Mouse (Mus musculus): ENCODE data around the gene Psmb4. TPM values are rescaled to one million over a fixed set of nuclear protein-coding genes. Genes with fewer than 3 reads are reported as not detected.
"Not testable (repeated sequence)": the region's sequence is repeated elsewhere in the genome, so short reads cannot be mapped to it uniquely, and the experiment has no call there.

Gene Psmb4
- polyA plus RNA-seq (2015; fragmentation: Nextera tagmentation; extraction: Ambion mirVana): 308 and 311 TPM in 2 replicates

GRCm38 (mm10) chr3:94886316-94887224 lies at the start of gene Psmb4:
Psmb4 (minus strand) TSS chr3:94886961.
- Histone ChIP-seq H3K36me3 (ENCODE audit: control insufficient read depth, insufficient read depth) (peaks cover 32% of the 10 kb centered on the region), H3K27me3 (replicated peaks; ENCODE audit: control insufficient read depth, insufficient read depth, low read length) (no peaks in the 10 kb centered on the region), H3K27ac (ENCODE audit: low read depth, low read length) (peak within 1 kb of the TSS; percentile 75), H3K4me2 (replicated peaks; ENCODE audit: low read depth) (peak within 1 kb of the TSS; percentile 83), H3K4me1 (replicated peaks; ENCODE audit: control insufficient read depth, insufficient read depth, low read length) (peaks cover 5% of the 10 kb centered on the region; the same call in 1 of the 2 replicates), H3K9me3 (ENCODE audit: control insufficient read depth) (no peaks in the 10 kb centered on the region), H3K4me3 (ENCODE audit: low read depth, low read length) (peak within 1 kb of the TSS; percentile 99), H3K9ac (ENCODE audit: low read depth, low read length) (peak within 1 kb of the TSS; percentile 93)
- ATAC-seq: peak; percentile 82
- WGBS: under 1% methylated on average over 61 of the region's 61 CpGs
- no peak for TF ChIP-seq CTCF (IDR thresholded peaks at IDR 0.05; ENCODE audit: low read depth)

GRCm38 (mm10) chr3:94936147-94936546 lies 49.4 kb upstream of the Psmb4 start:
- H3K4me2 ChIP-seq (replicated peaks; ENCODE audit: low read depth); ATAC-seq; H3K27ac ChIP-seq (ENCODE audit: low read depth, low read length); H3K27me3 ChIP-seq (replicated peaks; ENCODE audit: control insufficient read depth, insufficient read depth, low read length); H3K9me3 ChIP-seq (ENCODE audit: control insufficient read depth); H3K4me3 ChIP-seq (ENCODE audit: low read depth, low read length); H3K9ac ChIP-seq (ENCODE audit: low read depth, low read length); H3K4me1 ChIP-seq (replicated peaks; ENCODE audit: control insufficient read depth, insufficient read depth, low read length): not testable (repeated sequence)
- peaks cover 11% of the 10 kb centered on the region for H3K36me3 ChIP-seq (ENCODE audit: control insufficient read depth, insufficient read depth)
- WGBS: 81% methylated on average over 5 of the region's 5 CpGs

- not testable (repeated sequence) for H3K27me3 ChIP-seq (replicated peaks; ENCODE audit: control insufficient read depth, insufficient read depth, low read length); ATAC-seq; H3K4me2 ChIP-seq (replicated peaks; ENCODE audit: low read depth); H3K4me3 ChIP-seq (ENCODE audit: low read depth, low read length); H3K27ac ChIP-seq (ENCODE audit: low read depth, low read length); H3K4me1 ChIP-seq (replicated peaks; ENCODE audit: control insufficient read depth, insufficient read depth, low read length); H3K9ac ChIP-seq (ENCODE audit: low read depth, low read length); H3K9me3 ChIP-seq (ENCODE audit: control insufficient read depth)
- 75% methylated on average over 3 of the region's 3 CpGs for WGBS
- peaks cover 11% of the 10 kb centered on the region for H3K36me3 ChIP-seq (ENCODE audit: control insufficient read depth, insufficient read depth)
Measured at GRCm38 (mm10) chr3:94935332-94935731, 48.6 kb upstream of the Psmb4 start.

GRCm38 (mm10) chr3:94934564-94934963 lies 47.8 kb upstream of the Psmb4 start:
- peak overlapping the region; percentile 21; the same call in 1 of the 2 replicates for H3K4me2 ChIP-seq (replicated peaks; ENCODE audit: low read depth)
- WGBS: 88% methylated on average over 3 of the region's 3 CpGs
- H3K27me3 ChIP-seq (replicated peaks; ENCODE audit: control insufficient read depth, insufficient read depth, low read length); H3K9me3 ChIP-seq (ENCODE audit: control insufficient read depth); H3K4me1 ChIP-seq (replicated peaks; ENCODE audit: control insufficient read depth, insufficient read depth, low read length); ATAC-seq; H3K27ac ChIP-seq (ENCODE audit: low read depth, low read length); H3K4me3 ChIP-seq (ENCODE audit: low read depth, low read length); H3K9ac ChIP-seq (ENCODE audit: low read depth, low read length): not testable (repeated sequence)
- peaks cover 11% of the 10 kb centered on the region; the same call in 1 of the 2 replicates for H3K36me3 ChIP-seq (ENCODE audit: control insufficient read depth, insufficient read depth)

GRCm38 (mm10) chr3:94933604-94934003 lies 46.8 kb upstream of the Psmb4 start:
- ATAC-seq; H3K9me3 ChIP-seq (ENCODE audit: control insufficient read depth); H3K27ac ChIP-seq (ENCODE audit: low read depth, low read length); H3K9ac ChIP-seq (ENCODE audit: low read depth, low read length); H3K4me1 ChIP-seq (replicated peaks; ENCODE audit: control insufficient read depth, insufficient read depth, low read length); H3K36me3 ChIP-seq (ENCODE audit: control insufficient read depth, insufficient read depth); H3K27me3 ChIP-seq (replicated peaks; ENCODE audit: control insufficient read depth, insufficient read depth, low read length): not testable (repeated sequence)
- peak overlapping the region; percentile 58 for H3K4me2 ChIP-seq (replicated peaks; ENCODE audit: low read depth)
- H3K4me3 ChIP-seq (ENCODE audit: low read depth, low read length): peak overlapping the region; percentile 38
- WGBS: no CpG with 5 or more reads among the region's 2 CpGs

- H3K4me2 ChIP-seq (replicated peaks; ENCODE audit: low read depth): peak within 1 kb of the TSS; percentile 58
- ATAC-seq: peak; percentile 88
- H3K36me3 ChIP-seq (ENCODE audit: control insufficient read depth, insufficient read depth): peaks cover 3% of the 10 kb centered on the region; the same call in 1 of the 2 replicates
- TF ChIP-seq CTCF (IDR thresholded peaks at IDR 0.05; ENCODE audit: low read depth): peak; percentile 19; the same call in 1 of the 2 replicates
- no peaks in the 10 kb centered on the region for H3K9me3 ChIP-seq (ENCODE audit: control insufficient read depth)
- H3K9ac ChIP-seq (ENCODE audit: low read depth, low read length): peak within 1 kb of the TSS; percentile 44; the same call in 1 of the 2 replicates
- H3K27ac ChIP-seq (ENCODE audit: low read depth, low read length): peak within 1 kb of the TSS; percentile 78
- 0 out of 2 replicates have a peak, but pooled peaks cover 3% of the 10 kb centered on the region for H3K4me1 ChIP-seq (replicated peaks; ENCODE audit: control insufficient read depth, insufficient read depth, low read length)
- 2% methylated on average over 16 of the region's 16 CpGs for WGBS
- peak within 1 kb of the TSS; percentile 38 for H3K4me3 ChIP-seq (ENCODE audit: low read depth, low read length)
- H3K27me3 ChIP-seq (replicated peaks; ENCODE audit: control insufficient read depth, insufficient read depth, low read length): no peaks in the 10 kb centered on the region
Measured at GRCm38 (mm10) chr3:94932809-94933564, 46.2 kb upstream of the Psmb4 start, which contains the start of gene Selenbp1. Selenbp1 (plus strand) TSS chr3:94933056.

GRCm38 (mm10) chr3:94932279-94932678 lies 45.5 kb upstream of the Psmb4 start:
- H3K9ac ChIP-seq (ENCODE audit: low read depth, low read length); H3K27me3 ChIP-seq (replicated peaks; ENCODE audit: control insufficient read depth, insufficient read depth, low read length); H3K4me3 ChIP-seq (ENCODE audit: low read depth, low read length); H3K4me1 ChIP-seq (replicated peaks; ENCODE audit: control insufficient read depth, insufficient read depth, low read length); ATAC-seq; H3K36me3 ChIP-seq (ENCODE audit: control insufficient read depth, insufficient read depth); H3K9me3 ChIP-seq (ENCODE audit: control insufficient read depth): not testable (repeated sequence)
- WGBS: 38% methylated on average over 2 of the region's 2 CpGs
- Histone ChIP-seq H3K4me2 (replicated peaks; ENCODE audit: low read depth) (peak overlapping the region; percentile 58), H3K27ac (ENCODE audit: low read depth, low read length) (0 out of 2 replicates have a peak overlapping the region, but pooled peaks have one; percentile 78)

- H3K27me3 ChIP-seq (replicated peaks; ENCODE audit: control insufficient read depth, insufficient read depth, low read length); H3K9me3 ChIP-seq (ENCODE audit: control insufficient read depth); H3K4me3 ChIP-seq (ENCODE audit: low read depth, low read length); H3K27ac ChIP-seq (ENCODE audit: low read depth, low read length); H3K36me3 ChIP-seq (ENCODE audit: control insufficient read depth, insufficient read depth); ATAC-seq; H3K4me1 ChIP-seq (replicated peaks; ENCODE audit: control insufficient read depth, insufficient read depth, low read length); H3K9ac ChIP-seq (ENCODE audit: low read depth, low read length); H3K4me2 ChIP-seq (replicated peaks; ENCODE audit: low read depth): not testable (repeated sequence)
- WGBS: 72% methylated on average over 10 of the region's 10 CpGs
Measured at GRCm38 (mm10) chr3:94931427-94932082, 44.8 kb upstream of the Psmb4 start.

Measured in intestine, postnatal 0 days (tissue).